20 mouse cellular contexts compared by ENCODE assay signal in the genomic region with DNA sequence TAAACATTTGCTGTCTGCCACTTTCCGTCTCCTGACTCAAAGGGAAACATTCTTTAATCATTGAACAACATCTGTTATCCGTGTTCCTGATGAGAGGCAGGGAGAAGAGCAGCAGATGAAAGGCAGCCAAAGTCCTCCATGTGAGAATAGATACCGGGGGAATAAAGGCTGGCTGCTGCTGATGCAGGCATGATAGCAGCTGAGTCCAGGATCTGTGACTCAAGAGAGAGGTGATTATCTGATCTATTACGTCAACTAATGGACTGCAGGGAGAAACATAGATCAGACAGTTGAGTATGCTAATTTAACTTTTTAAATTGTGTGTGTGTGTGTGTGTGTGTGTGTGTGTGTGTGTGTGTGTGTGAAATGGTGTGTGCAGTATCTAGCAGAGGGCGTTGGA.
DNase-seq lines count a peak whose midpoint lies in the region; ATAC-seq lines count a peak whose summit lies in the region.
"Had no signal": no experiment of that assay in that cellular context is flagged by ENCODE, and none has a peak within 500 bp of the region (broad histone marks: within the 10 kb centered on the region; RNA-seq: fewer than 3 reads in every experiment).

No protein-coding gene starts in this region.

- no peak overlapping the region for H3K9ac ChIP-seq in midbrain, embryonic 11.5 days (ENCODE audit: low read length)
- no peak overlapping the region for H3K9ac ChIP-seq in hindbrain, embryonic 13.5 days
- no peak overlapping the region for H3K9ac ChIP-seq in midbrain, embryonic 14.5 days (replicated peaks; ENCODE audit: low read length)
- H3K9ac ChIP-seq: forebrain, embryonic 12.5 days; limb, embryonic 15.5 days; liver, embryonic 15.5 days had no signal

- H3K9me3 ChIP-seq in midbrain, embryonic 11.5 days (ENCODE audit: control insufficient read depth, low read length) = no peaks in the 10 kb centered on the region
- H3K9me3 ChIP-seq in midbrain, embryonic 10.5 days (replicated peaks) = no peaks in the 10 kb centered on the region
- no peaks in the 10 kb centered on the region for H3K9me3 ChIP-seq in hindbrain, embryonic 13.5 days
- H3K9me3 ChIP-seq in midbrain, embryonic 14.5 days (ENCODE audit: control insufficient read depth, low read length) = no peaks in the 10 kb centered on the region
- H3K9me3 ChIP-seq: forebrain, embryonic 12.5 days; limb, embryonic 15.5 days; liver, embryonic 15.5 days had no signal

- H3K36me3 ChIP-seq in midbrain, embryonic 11.5 days (ENCODE audit: control insufficient read depth, insufficient read depth, low read length) = no peaks in the 10 kb centered on the region
- H3K36me3 ChIP-seq in midbrain, embryonic 10.5 days = no peaks in the 10 kb centered on the region
- no peaks in the 10 kb centered on the region for H3K36me3 ChIP-seq in hindbrain, embryonic 13.5 days
- no peaks in the 10 kb centered on the region for H3K36me3 ChIP-seq in midbrain, embryonic 14.5 days (ENCODE audit: control insufficient read depth, insufficient read depth, low read length)
- H3K36me3 ChIP-seq: forebrain, embryonic 12.5 days; limb, embryonic 15.5 days; liver, embryonic 15.5 days had no signal

- H3K27ac ChIP-seq in midbrain, embryonic 11.5 days (ENCODE audit: low read depth, low read length) = no peak overlapping the region
- H3K27ac ChIP-seq in midbrain, embryonic 10.5 days (replicated peaks) = no peak overlapping the region
- no peak overlapping the region for H3K27ac ChIP-seq in hindbrain, embryonic 13.5 days
- no peak overlapping the region for H3K27ac ChIP-seq in midbrain, embryonic 14.5 days (replicated peaks; ENCODE audit: low read depth, low read length)
- H3K27ac ChIP-seq: forebrain, embryonic 12.5 days; heart, adult 2 months; kidney, postnatal 0 days; limb, embryonic 15.5 days; liver, embryonic 15.5 days had no signal

- WGBS in midbrain, embryonic 11.5 days = 66% methylated on average over 5 of the region's 5 CpGs
- WGBS in midbrain, embryonic 10.5 days = 79% methylated on average over 5 of the region's 5 CpGs
- 51% methylated on average over 5 of the region's 5 CpGs for WGBS in hindbrain, embryonic 13.5 days
- 60% methylated on average over 5 of the region's 5 CpGs for WGBS in midbrain, embryonic 14.5 days

- no peak for DNase-seq in midbrain, embryonic 11.5 days (ENCODE audit: low spot score, missing footprints)
- no peak for DNase-seq in midbrain, embryonic 10.5 days (ENCODE audit: low spot score)
- DNase-seq in midbrain, embryonic 14.5 days = peak; percentile 11
- no peak for DNase-seq in gastrocnemius, postnatal 36 days
- DNase-seq in heart, postnatal 4 days = no peak
- DNase-seq: adrenal gland, adult 2 months; cerebellum, adult 9-11 months; gastrocnemius, postnatal 14 days; heart, adult 2 months; heart, postnatal 36 days; lung, postnatal 10 days; right cerebral cortex, postnatal 14 days; thymus, postnatal 4 days had no signal

- no peaks in the 10 kb centered on the region for H3K27me3 ChIP-seq in midbrain, embryonic 11.5 days (ENCODE audit: control insufficient read depth, insufficient read depth, low read length)
- H3K27me3 ChIP-seq in midbrain, embryonic 10.5 days (ENCODE audit: low read depth, poor library complexity, severe bottlenecking) = no peaks in the 10 kb centered on the region
- H3K27me3 ChIP-seq in hindbrain, embryonic 13.5 days = no peaks in the 10 kb centered on the region
- H3K27me3 ChIP-seq in midbrain, embryonic 14.5 days (ENCODE audit: control insufficient read depth, insufficient read depth, low read length) = no peaks in the 10 kb centered on the region
- H3K27me3 ChIP-seq: forebrain, embryonic 12.5 days; limb, embryonic 15.5 days; liver, embryonic 15.5 days had no signal

- intact Hi-C loops in gastrocnemius, postnatal 36 days (cut with DNase I) = no loop called here

- peak; percentile 54 for ATAC-seq in midbrain, embryonic 11.5 days (ENCODE audit: low FRiP score)
- ATAC-seq in hindbrain, embryonic 13.5 days (ENCODE audit: low FRiP score) = peak; percentile 69
- no peak; the same call in 1 of the 2 replicates for ATAC-seq in midbrain, embryonic 14.5 days (ENCODE audit: low FRiP score, low TSS enrichment)
- ATAC-seq in erythroblast, adult 5-6 weeks (replicated peaks; ENCODE audit: low FRiP score, poor library complexity, severe bottlenecking) = no peak
- ATAC-seq: intestine, embryonic 16.5 days had no signal

- H3K4me2 ChIP-seq in midbrain, embryonic 11.5 days = no peak overlapping the region
- H3K4me2 ChIP-seq in hindbrain, embryonic 13.5 days = no peak overlapping the region
- H3K4me2 ChIP-seq in midbrain, embryonic 14.5 days (ENCODE audit: low read length) = no peak overlapping the region
- H3K4me2 ChIP-seq: forebrain, embryonic 12.5 days; limb, embryonic 15.5 days; liver, embryonic 15.5 days had no signal

- H3K4me3 ChIP-seq in midbrain, embryonic 11.5 days (ENCODE audit: low read depth, low read length) = no peak overlapping the region
- H3K4me3 ChIP-seq in midbrain, embryonic 10.5 days = no peak overlapping the region
- H3K4me3 ChIP-seq in hindbrain, embryonic 13.5 days = no peak overlapping the region
- no peak overlapping the region for H3K4me3 ChIP-seq in midbrain, embryonic 14.5 days (replicated peaks; ENCODE audit: low read depth, low read length)
- H3K4me3 ChIP-seq: forebrain, embryonic 12.5 days; heart, adult 2 months; limb, embryonic 15.5 days; liver, embryonic 15.5 days had no signal

- H3K4me1 ChIP-seq in midbrain, embryonic 11.5 days (ENCODE audit: control insufficient read depth, insufficient read depth, low read length) = no peaks in the 10 kb centered on the region
- no peaks in the 10 kb centered on the region for H3K4me1 ChIP-seq in midbrain, embryonic 10.5 days
- H3K4me1 ChIP-seq in hindbrain, embryonic 13.5 days (replicated peaks) = no peaks in the 10 kb centered on the region
- no peaks in the 10 kb centered on the region for H3K4me1 ChIP-seq in midbrain, embryonic 14.5 days (ENCODE audit: control insufficient read depth, insufficient read depth, low read length)
- H3K4me1 ChIP-seq: forebrain, embryonic 12.5 days; limb, embryonic 15.5 days; liver, embryonic 15.5 days had no signal

Comparison
In these comparisons a context has a peak if more than half of its experiments do, and no peak if none do; other contexts are left out.
1. ATAC-seq: peak in midbrain, embryonic 11.5 days (single experiment) and hindbrain, embryonic 13.5 days (single experiment); none in midbrain, embryonic 14.5 days (single experiment) and erythroblast, adult 5-6 weeks (single experiment).